Mouse (Mus musculus): Measurements from ENCODE around the gene Xrcc6.

Gene Xrcc6

GRCm38 (mm10) chr15:81987646-81988045 lies at the start of gene Xrcc6:
Xrcc6 (plus strand) TSS chr15:81987835.
- DNase-seq (ENCODE audit: low read depth, low spot score): no peak

- peak; percentile 63 for DNase-seq (ENCODE audit: low read depth, low spot score)
Measured at GRCm38 (mm10) chr15:81938246-81938645, 49.4 kb upstream of the Xrcc6 start.

GRCm38 (mm10) chr15:81939157-81939715 lies 48.4 kb upstream of the Xrcc6 start:
- no peak for DNase-seq (ENCODE audit: low read depth, low spot score)

GRCm38 (mm10) chr15:81939774-81940173 lies 47.9 kb upstream of the Xrcc6 start:
- DNase-seq (ENCODE audit: low read depth, low spot score): no peak

GRCm38 (mm10) chr15:81940219-81940618 lies 47.4 kb upstream of the Xrcc6 start:
- no peak for DNase-seq (ENCODE audit: low read depth, low spot score)

- DNase-seq (ENCODE audit: low read depth, low spot score): peak; percentile 44
Measured at GRCm38 (mm10) chr15:81941010-81941409, 46.6 kb upstream of the Xrcc6 start.

GRCm38 (mm10) chr15:81943176-81943749 lies 44.4 kb upstream of the Xrcc6 start:
- no peak for DNase-seq (ENCODE audit: low read depth, low spot score)

GRCm38 (mm10) chr15:81949076-81949475 lies 38.6 kb upstream of the Xrcc6 start:
- DNase-seq (ENCODE audit: low read depth, low spot score): no peak

- DNase-seq (ENCODE audit: low read depth, low spot score): no peak
Measured at GRCm38 (mm10) chr15:81949476-81950131, 38.0 kb upstream of the Xrcc6 start.

- DNase-seq (ENCODE audit: low read depth, low spot score): no peak
Measured at GRCm38 (mm10) chr15:81950716-81951115, 36.9 kb upstream of the Xrcc6 start.

GRCm38 (mm10) chr15:81951159-81951558 lies 36.5 kb upstream of the Xrcc6 start:
- DNase-seq (ENCODE audit: low read depth, low spot score): no peak

GRCm38 (mm10) chr15:81952310-81952709 lies 35.3 kb upstream of the Xrcc6 start:
- DNase-seq (ENCODE audit: low read depth, low spot score): no peak

- DNase-seq (ENCODE audit: low read depth, low spot score): no peak
Measured at GRCm38 (mm10) chr15:81954151-81954583, 33.5 kb upstream of the Xrcc6 start.

- DNase-seq (ENCODE audit: low read depth, low spot score): no peak
Measured at GRCm38 (mm10) chr15:81954716-81955115, 32.9 kb upstream of the Xrcc6 start.

GRCm38 (mm10) chr15:81955414-81955813 lies 32.2 kb upstream of the Xrcc6 start:
- DNase-seq (ENCODE audit: low read depth, low spot score): no peak

- peak; percentile 76 for DNase-seq (ENCODE audit: low read depth, low spot score)
Measured at GRCm38 (mm10) chr15:81956457-81956856, 31.2 kb upstream of the Xrcc6 start.

GRCm38 (mm10) chr15:81957598-81957997 lies 30.0 kb upstream of the Xrcc6 start:
- DNase-seq (ENCODE audit: low read depth, low spot score): no peak

- no peak for DNase-seq (ENCODE audit: low read depth, low spot score)
Measured at GRCm38 (mm10) chr15:81958906-81959305, 28.7 kb upstream of the Xrcc6 start.

GRCm38 (mm10) chr15:81960171-81961077 lies 27.2 kb upstream of the Xrcc6 start, which contains the start of gene Pmm1:
Pmm1 (minus strand) TSS chr15:81960930.
- peak; percentile 97 for DNase-seq (ENCODE audit: low read depth, low spot score)

- no peak for DNase-seq (ENCODE audit: low read depth, low spot score)
Measured at GRCm38 (mm10) chr15:81961078-81961451, 26.6 kb upstream of the Xrcc6 start.

- DNase-seq (ENCODE audit: low read depth, low spot score): no peak
Measured at GRCm38 (mm10) chr15:81964262-81964661, 23.4 kb upstream of the Xrcc6 start.

GRCm38 (mm10) chr15:81964980-81965545 lies 22.6 kb upstream of the Xrcc6 start:
- DNase-seq (ENCODE audit: low read depth, low spot score): peak; percentile 75
